In the genomic region with DNA sequence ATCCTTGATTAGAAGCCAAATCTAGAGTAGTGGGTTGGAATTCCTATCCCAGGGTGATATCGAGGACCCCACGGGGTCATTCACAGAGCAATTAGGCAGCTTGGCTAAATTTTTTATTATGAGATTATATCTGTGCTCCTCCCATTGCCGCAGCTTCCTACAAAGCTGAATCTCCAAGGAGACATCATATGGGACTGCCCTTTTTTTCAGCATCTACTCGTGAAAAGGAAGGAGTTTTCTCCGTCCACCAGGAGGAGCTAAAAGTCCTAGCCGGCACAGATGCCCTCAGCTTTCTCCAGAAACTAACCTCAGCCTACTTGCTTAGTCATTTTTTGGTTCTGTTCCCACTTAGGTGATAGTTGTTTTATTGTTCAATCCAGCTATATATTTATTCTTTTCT, we compare ENCODE assay signal across 7 mouse cellular contexts. TPM values are rescaled to one million over a fixed set of nuclear protein-coding genes. Genes with fewer than 3 reads are reported as not detected.
DNase-seq lines count a peak whose midpoint lies in the region; ATAC-seq and TF ChIP-seq lines count a peak whose summit lies in the region.

No protein-coding gene starts in this region.

- no peak overlapping the region for H3K4me3 ChIP-seq in hindbrain, postnatal 0 days (ENCODE audit: low read length)
- no peak overlapping the region for H3K4me3 ChIP-seq in hindbrain, embryonic 14.5 days (replicated peaks; ENCODE audit: low read length)
- H3K4me3 ChIP-seq in lung, embryonic 14.5 days (ENCODE audit: low read depth, low read length) = no peak overlapping the region

- H3K4me1 ChIP-seq in hindbrain, postnatal 0 days (ENCODE audit: insufficient read depth, low read length) = no peaks in the 10 kb centered on the region
- H3K4me1 ChIP-seq in hindbrain, embryonic 14.5 days (replicated peaks; ENCODE audit: control insufficient read depth, insufficient read depth, low read length) = no peaks in the 10 kb centered on the region
- H3K4me1 ChIP-seq in lung, embryonic 14.5 days (ENCODE audit: insufficient read depth) = no peaks in the 10 kb centered on the region

- DNase-seq in hindbrain, postnatal 0 days (ENCODE audit: low spot score) = no peak
- DNase-seq in hindbrain, embryonic 14.5 days (ENCODE audit: low spot score) = no peak
- peak; percentile 50 for DNase-seq in ES-CJ7 (ENCODE audit: low read depth, low spot score)
- DNase-seq in brain, embryonic 14.5 days (ENCODE audit: low read depth) = peak; percentile 6
- DNase-seq in lung, embryonic 14.5 days = peak; percentile 60
- no peak for DNase-seq in layer of hippocampus, adult 8-10 months (ENCODE audit: low spot score in 2 of 2)
- no peak for DNase-seq in ovary, postnatal 14 days (ENCODE audit: low spot score)

- no peaks in the 10 kb centered on the region for H3K9me3 ChIP-seq in hindbrain, postnatal 0 days (ENCODE audit: low read length)
- H3K9me3 ChIP-seq in hindbrain, embryonic 14.5 days (ENCODE audit: control insufficient read depth, low read length) = no peaks in the 10 kb centered on the region
- H3K9me3 ChIP-seq in lung, embryonic 14.5 days (ENCODE audit: low read depth, low read length) = no peaks in the 10 kb centered on the region

- ATAC-seq in hindbrain, postnatal 0 days = no peak
- ATAC-seq in hindbrain, embryonic 14.5 days (ENCODE audit: low FRiP score) = no peak
- no peak for ATAC-seq in lung, embryonic 14.5 days (ENCODE audit: insufficient read depth)

- 30% methylated on average over 6 of the region's 6 CpGs for WGBS in hindbrain, postnatal 0 days
- WGBS in hindbrain, embryonic 14.5 days = 47% methylated on average over 6 of the region's 6 CpGs
- 26% methylated on average over 6 of the region's 6 CpGs for WGBS in lung, embryonic 14.5 days

- no peak overlapping the region for H3K4me2 ChIP-seq in hindbrain, postnatal 0 days (ENCODE audit: low read depth, low read length)
- no peak overlapping the region for H3K4me2 ChIP-seq in hindbrain, embryonic 14.5 days (replicated peaks)
- no peak overlapping the region for H3K4me2 ChIP-seq in lung, embryonic 14.5 days

- TF ChIP-seq CTCF in hindbrain, postnatal 0 days (IDR thresholded peaks at IDR 0.05; ENCODE audit: low read depth) = peak; percentile 51
- peak; percentile 31; the same call in 1 of the 2 replicates for TF ChIP-seq CTCF in brain, embryonic 14.5 days (IDR thresholded peaks at IDR 0.05; ENCODE audit: borderline replicate concordance, extremely low read depth, insufficient read depth, insufficient read length)
- peak; percentile 59 for TF ChIP-seq CTCF in lung, embryonic 14.5 days (IDR thresholded peaks at IDR 0.05; ENCODE audit: low read depth)

- H3K27me3 ChIP-seq in hindbrain, postnatal 0 days (ENCODE audit: insufficient read depth, low read length) = no peaks in the 10 kb centered on the region
- H3K27me3 ChIP-seq in hindbrain, embryonic 14.5 days (ENCODE audit: control insufficient read depth, insufficient read depth, low read length) = no peaks in the 10 kb centered on the region
- no peaks in the 10 kb centered on the region for H3K27me3 ChIP-seq in lung, embryonic 14.5 days (ENCODE audit: insufficient read depth, low read length)

- TF ChIP-seq POLR2A in brain, embryonic 14.5 days (IDR thresholded peaks at IDR 0.05; ENCODE audit: borderline replicate concordance, extremely low read depth, insufficient read depth, insufficient read length, poor library complexity, severe bottlenecking) = no peak

- H3K36me3 ChIP-seq in hindbrain, postnatal 0 days (ENCODE audit: insufficient read depth, low read length) = no peaks in the 10 kb centered on the region
- no peaks in the 10 kb centered on the region for H3K36me3 ChIP-seq in hindbrain, embryonic 14.5 days (replicated peaks; ENCODE audit: control insufficient read depth, insufficient read depth)
- no peaks in the 10 kb centered on the region for H3K36me3 ChIP-seq in lung, embryonic 14.5 days (ENCODE audit: insufficient read depth)

- H3K9ac ChIP-seq in hindbrain, postnatal 0 days (replicated peaks; ENCODE audit: low read length) = no peak overlapping the region
- no peak overlapping the region for H3K9ac ChIP-seq in hindbrain, embryonic 14.5 days
- no peak overlapping the region for H3K9ac ChIP-seq in lung, embryonic 14.5 days

- no peak overlapping the region for H3K27ac ChIP-seq in hindbrain, postnatal 0 days
- no peak overlapping the region for H3K27ac ChIP-seq in hindbrain, embryonic 14.5 days
- H3K27ac ChIP-seq in lung, embryonic 14.5 days (ENCODE audit: low read depth) = no peak overlapping the region

RNA-seq across cellular contexts. Expression of gene Otud4, which starts 56.1 kb away (rescaled TPM):
- total RNA-seq in hindbrain, postnatal 0 days (2014; rRNA removed) = 24.2 and 26.0 TPM in 2 replicates
- polyA plus RNA-seq in hindbrain, postnatal 0 days (2015; fragmentation: Nextera tagmentation; extraction: Ambion mirVana) = 6.1 TPM in 2 replicates
- 18.1 and 20.9 TPM in 2 replicates for polyA plus RNA-seq in hindbrain, embryonic 14.5 days (2014; fragmentation: Nextera tagmentation; extraction: Ambion mirVana)
- 27.1 and 28.9 TPM in 2 replicates for polyA plus RNA-seq in brain, embryonic 14.5 days (2012; rRNA removed)
- 26.8 and 27.1 TPM in 2 replicates for polyA plus RNA-seq in lung, embryonic 14.5 days (2014; fragmentation: Nextera tagmentation; extraction: Ambion mirVana)
- 10 to 100 TPM; 35.0 to 50.4 (median 47.2) TPM for total RNA-seq in layer of hippocampus, adult 8-10 months (2022)

Comparison
In these comparisons a context has a peak if more than half of its experiments do, and no peak if none do; other contexts are left out.
1. DNase-seq: peak in ES-CJ7 (single experiment), brain, embryonic 14.5 days (single experiment) and lung, embryonic 14.5 days (single experiment); none in hindbrain, postnatal 0 days (single experiment), hindbrain, embryonic 14.5 days (single experiment), layer of hippocampus, adult 8-10 months (0 of 2) and ovary, postnatal 14 days (single experiment).
2. Peak in every context shown above with its lines, with median percentiles within 50 percentile points of each other: CTCF ChIP-seq.